Mouse (Mus musculus): Measurements from ENCODE around the gene Irak1bp1. TPM values are rescaled to one million over a fixed set of nuclear protein-coding genes. Genes with fewer than 3 reads are reported as not detected.

The Irak1bp1 gene
- polyA plus RNA-seq (2021; fragmentation: Nextera tagmentation): 33.6 and 42.4 TPM in 2 replicates
- long read RNA-seq, experiment 1, transcript Irak1bp1-202 (4 exons, 2,158 nt): major isoform, 55 of 62 reads
- long read RNA-seq, experiment 1, partial matches to known transcripts: 0 of 62 reads
- long read RNA-seq, experiment 1, other reads (novel, unspliced or antisense): 7 of 62 reads
- long read RNA-seq, experiment 2, transcript Irak1bp1-202 (4 exons, 2,158 nt): major isoform, 61 of 72 reads
- long read RNA-seq, experiment 2, partial matches to known transcripts: 5 of 72 reads
- long read RNA-seq, experiment 2, other reads (novel, unspliced or antisense): 6 of 72 reads

GRCm38 (mm10) chr9:82829007-82829689, at the start of gene Irak1bp1:
TSS of gene Irak1bp1 (plus strand) at chr9:82829540.

Other genes with a start within 250 kb of the Irak1bp1 start
- 14.6 and 16.4 TPM in 2 replicates for gene Phip, start 146.0 kb downstream of the Irak1bp1 start, polyA plus RNA-seq (2021; fragmentation: Nextera tagmentation)